Mouse (Mus musculus): Measurements from ENCODE around the gene Grid2. TPM values are rescaled to one million over a fixed set of nuclear protein-coding genes. Genes with fewer than 3 reads are reported as not detected.
"Not testable (repeated sequence)": the region's sequence is repeated elsewhere in the genome, so short reads cannot be mapped to it uniquely, and the experiment has no call there.

Gene Grid2
- polyA plus RNA-seq, 1 experiment from 2014 or later = 0.07 TPM

- Histone ChIP-seq H3K27me3 (no peaks in the 10 kb centered on the region), H3K9ac (no peak overlapping the region), H3K9me3 (replicated peaks) (no peaks in the 10 kb centered on the region), H3K4me2 (no peak overlapping the region), H3K4me3 (replicated peaks) (no peak overlapping the region), H3K4me1 (replicated peaks) (no peaks in the 10 kb centered on the region), H3K27ac (no peak overlapping the region), H3K36me3 (no peaks in the 10 kb centered on the region)
- ATAC-seq (ENCODE audit: low read depth) (no peak), DNase-seq (no peak)
- 49% methylated on average over 1 of the region's 1 CpGs for WGBS (ENCODE audit: insufficient replicate concordance)
These were observed 161.9 kb downstream of the Grid2 start for GRCm38 (mm10) chr6:63417534-63417933.

- no peaks in the 10 kb centered on the region for H3K9me3 ChIP-seq (replicated peaks)
- 68% methylated on average over 2 of the region's 2 CpGs for WGBS (ENCODE audit: insufficient replicate concordance)
- ATAC-seq (ENCODE audit: low read depth) (no peak), DNase-seq (no peak)
- H3K9ac ChIP-seq = no peak overlapping the region
- no peaks in the 10 kb centered on the region for H3K4me1 ChIP-seq (replicated peaks)
- no peak overlapping the region for H3K4me2 ChIP-seq
- H3K36me3 ChIP-seq = no peaks in the 10 kb centered on the region
- H3K27me3 ChIP-seq = no peaks in the 10 kb centered on the region
- H3K4me3 ChIP-seq (replicated peaks) = no peak overlapping the region
- H3K27ac ChIP-seq = no peak overlapping the region
These were observed 177.1 kb downstream of the Grid2 start for GRCm38 (mm10) chr6:63432751-63433150.

GRCm38 (mm10) chr6:63448175-63448574, 192.5 kb downstream of the Grid2 start:
- Histone ChIP-seq H3K9ac (no peak overlapping the region), H3K4me3 (replicated peaks) (no peak overlapping the region), H3K4me1 (replicated peaks) (no peaks in the 10 kb centered on the region), H3K36me3 (no peaks in the 10 kb centered on the region), H3K27ac (no peak overlapping the region), H3K9me3 (replicated peaks) (no peaks in the 10 kb centered on the region), H3K4me2 (no peak overlapping the region), H3K27me3 (no peaks in the 10 kb centered on the region)
- DNase-seq = no peak
- ATAC-seq (ENCODE audit: low read depth) = no peak
- 59% methylated on average over 2 of the region's 2 CpGs for WGBS (ENCODE audit: insufficient replicate concordance)

- Histone ChIP-seq H3K27me3 (no peaks in the 10 kb centered on the region), H3K4me1 (replicated peaks) (no peaks in the 10 kb centered on the region), H3K36me3 (no peaks in the 10 kb centered on the region), H3K27ac (no peak overlapping the region), H3K4me2 (no peak overlapping the region), H3K4me3 (replicated peaks) (no peak overlapping the region), H3K9me3 (replicated peaks) (no peaks in the 10 kb centered on the region), H3K9ac (no peak overlapping the region)
- DNase-seq (no peak), ATAC-seq (ENCODE audit: low read depth) (no peak)
- 79% methylated on average over 1 of the region's 1 CpGs for WGBS (ENCODE audit: insufficient replicate concordance)
These were observed 226.5 kb downstream of the Grid2 start for GRCm38 (mm10) chr6:63482141-63482540.

- no peak for ATAC-seq (ENCODE audit: low read depth)
- Histone ChIP-seq H3K9me3 (replicated peaks) (no peaks in the 10 kb centered on the region), H3K4me1 (replicated peaks) (no peaks in the 10 kb centered on the region), H3K4me3 (replicated peaks) (no peak overlapping the region), H3K27me3 (no peaks in the 10 kb centered on the region), H3K9ac (no peak overlapping the region), H3K36me3 (no peaks in the 10 kb centered on the region), H3K27ac (no peak overlapping the region), H3K4me2 (no peak overlapping the region)
- no peak for DNase-seq
- WGBS (ENCODE audit: insufficient replicate concordance) = 74% methylated on average over 1 of the region's 1 CpGs
These were observed 259.3 kb downstream of the Grid2 start for GRCm38 (mm10) chr6:63515016-63515415.

- Histone ChIP-seq H3K4me3 (replicated peaks) (no peak overlapping the region), H3K9ac (no peak overlapping the region), H3K4me2 (no peak overlapping the region), H3K4me1 (replicated peaks) (no peaks in the 10 kb centered on the region), H3K27ac (no peak overlapping the region), H3K27me3 (no peaks in the 10 kb centered on the region), H3K9me3 (replicated peaks) (no peaks in the 10 kb centered on the region), H3K36me3 (no peaks in the 10 kb centered on the region)
- ATAC-seq (ENCODE audit: low read depth) (no peak), DNase-seq (no peak)
- 60% methylated on average over 6 of the region's 6 CpGs for WGBS (ENCODE audit: insufficient replicate concordance)
These were observed 260.3 kb downstream of the Grid2 start for GRCm38 (mm10) chr6:63515957-63516356.

- no peak overlapping the region for H3K27ac ChIP-seq
- H3K36me3 ChIP-seq = no peaks in the 10 kb centered on the region
- no peaks in the 10 kb centered on the region for H3K4me1 ChIP-seq (replicated peaks)
- H3K9me3 ChIP-seq (replicated peaks) = no peaks in the 10 kb centered on the region
- H3K4me3 ChIP-seq (replicated peaks) = no peak overlapping the region
- whole genome bisulfite sequencing (ENCODE audit: insufficient replicate concordance) = 65% methylated on average over 2 of the region's 2 CpGs
- H3K9ac ChIP-seq = no peak overlapping the region
- H3K4me2 ChIP-seq = no peak overlapping the region
- DNase-seq (no peak), ATAC-seq (ENCODE audit: low read depth) (no peak)
- no peaks in the 10 kb centered on the region for H3K27me3 ChIP-seq
These were observed 276.1 kb downstream of the Grid2 start for GRCm38 (mm10) chr6:63531751-63532150.

- no peaks in the 10 kb centered on the region for H3K4me1 ChIP-seq (replicated peaks)
- H3K36me3 ChIP-seq = no peaks in the 10 kb centered on the region
- DNase-seq (no peak), ATAC-seq (ENCODE audit: low read depth) (no peak)
- no peak overlapping the region for H3K27ac ChIP-seq
- H3K9ac ChIP-seq = no peak overlapping the region
- no peak overlapping the region for H3K4me2 ChIP-seq
- no peaks in the 10 kb centered on the region for H3K9me3 ChIP-seq (replicated peaks)
- H3K27me3 ChIP-seq = no peaks in the 10 kb centered on the region
- H3K4me3 ChIP-seq (replicated peaks) = no peak overlapping the region
These were observed 277.2 kb downstream of the Grid2 start for GRCm38 (mm10) chr6:63532901-63533300.

- no peaks in the 10 kb centered on the region for H3K36me3 ChIP-seq
- no peaks in the 10 kb centered on the region for H3K27me3 ChIP-seq
- H3K4me3 ChIP-seq (replicated peaks) = no peak overlapping the region
- H3K27ac ChIP-seq = no peak overlapping the region
- DNase-seq = no peak
- no peak for ATAC-seq (ENCODE audit: low read depth)
- H3K9ac ChIP-seq = no peak overlapping the region
- WGBS (ENCODE audit: insufficient replicate concordance) = 47% methylated on average over 4 of the region's 4 CpGs
- H3K4me1 ChIP-seq (replicated peaks) = no peaks in the 10 kb centered on the region
- no peak overlapping the region for H3K4me2 ChIP-seq
- no peaks in the 10 kb centered on the region for H3K9me3 ChIP-seq (replicated peaks)
These were observed 292.1 kb downstream of the Grid2 start for GRCm38 (mm10) chr6:63547741-63548140.

GRCm38 (mm10) chr6:63568741-63569140, 313.1 kb downstream of the Grid2 start:
- 55% methylated on average over 1 of the region's 1 CpGs for WGBS (ENCODE audit: insufficient replicate concordance)
- not testable (repeated sequence) for H3K9me3 ChIP-seq (replicated peaks); H3K27ac ChIP-seq; DNase-seq; H3K4me1 ChIP-seq (replicated peaks); ATAC-seq (ENCODE audit: low read depth); H3K27me3 ChIP-seq; H3K4me2 ChIP-seq; H3K36me3 ChIP-seq; H3K9ac ChIP-seq; H3K4me3 ChIP-seq (replicated peaks)

GRCm38 (mm10) chr6:63590681-63591080, 335.0 kb downstream of the Grid2 start:
- WGBS (ENCODE audit: insufficient replicate concordance) = 71% methylated on average over 4 of the region's 4 CpGs

GRCm38 (mm10) chr6:63609570-63609969, 353.9 kb downstream of the Grid2 start:
- no peak for ATAC-seq (ENCODE audit: low read depth)
- DNase-seq = no peak
- WGBS (ENCODE audit: insufficient replicate concordance) = 41% methylated on average over 2 of the region's 2 CpGs

More at GRCm38 (mm10) chr6:63590681-63591080, 335.0 kb downstream of the Grid2 start:
- Histone ChIP-seq H3K4me2 (no peak overlapping the region), H3K36me3 (no peaks in the 10 kb centered on the region), H3K27me3 (no peaks in the 10 kb centered on the region), H3K4me1 (replicated peaks) (no peaks in the 10 kb centered on the region), H3K9ac (no peak overlapping the region), H3K27ac (no peak overlapping the region), H3K9me3 (replicated peaks) (no peaks in the 10 kb centered on the region), H3K4me3 (replicated peaks) (no peak overlapping the region)
- DNase-seq (no peak), ATAC-seq (ENCODE audit: low read depth) (no peak)

More at GRCm38 (mm10) chr6:63609570-63609969, 353.9 kb downstream of the Grid2 start:
- Histone ChIP-seq H3K9ac (no peak overlapping the region), H3K36me3 (no peaks in the 10 kb centered on the region), H3K4me2 (no peak overlapping the region), H3K27ac (no peak overlapping the region), H3K9me3 (replicated peaks) (no peaks in the 10 kb centered on the region), H3K27me3 (no peaks in the 10 kb centered on the region), H3K4me3 (replicated peaks) (no peak overlapping the region), H3K4me1 (replicated peaks) (no peaks in the 10 kb centered on the region)

All from liver, embryonic 13.5 days (tissue).